Mouse (Mus musculus) testis, adult 2 months (tissue): Measurements from ENCODE around the gene Slc6a9.

ENCODE experiments used
- CTCF ChIP-seq: fragments of 200-500 bp; IDR thresholded peaks from 2 replicates; pipeline ENCODE4 v1.5.1; 2012; ENCODE audit warnings: low read depth, mild to moderate bottlenecking, inconsistent platforms, low read length, moderate library complexity; ENCODE audit not compliant: control insufficient read depth, insufficient read depth, insufficient replicate concordance
- POLR2A ChIP-seq: fragments of 200-500 bp; IDR thresholded peaks from 2 replicates; pipeline ENCODE4 v1.6.1; 2012; ENCODE audit warnings: low read depth, mild to moderate bottlenecking, inconsistent platforms, low read length, moderate library complexity; ENCODE audit not compliant: control insufficient read depth

DNA sequence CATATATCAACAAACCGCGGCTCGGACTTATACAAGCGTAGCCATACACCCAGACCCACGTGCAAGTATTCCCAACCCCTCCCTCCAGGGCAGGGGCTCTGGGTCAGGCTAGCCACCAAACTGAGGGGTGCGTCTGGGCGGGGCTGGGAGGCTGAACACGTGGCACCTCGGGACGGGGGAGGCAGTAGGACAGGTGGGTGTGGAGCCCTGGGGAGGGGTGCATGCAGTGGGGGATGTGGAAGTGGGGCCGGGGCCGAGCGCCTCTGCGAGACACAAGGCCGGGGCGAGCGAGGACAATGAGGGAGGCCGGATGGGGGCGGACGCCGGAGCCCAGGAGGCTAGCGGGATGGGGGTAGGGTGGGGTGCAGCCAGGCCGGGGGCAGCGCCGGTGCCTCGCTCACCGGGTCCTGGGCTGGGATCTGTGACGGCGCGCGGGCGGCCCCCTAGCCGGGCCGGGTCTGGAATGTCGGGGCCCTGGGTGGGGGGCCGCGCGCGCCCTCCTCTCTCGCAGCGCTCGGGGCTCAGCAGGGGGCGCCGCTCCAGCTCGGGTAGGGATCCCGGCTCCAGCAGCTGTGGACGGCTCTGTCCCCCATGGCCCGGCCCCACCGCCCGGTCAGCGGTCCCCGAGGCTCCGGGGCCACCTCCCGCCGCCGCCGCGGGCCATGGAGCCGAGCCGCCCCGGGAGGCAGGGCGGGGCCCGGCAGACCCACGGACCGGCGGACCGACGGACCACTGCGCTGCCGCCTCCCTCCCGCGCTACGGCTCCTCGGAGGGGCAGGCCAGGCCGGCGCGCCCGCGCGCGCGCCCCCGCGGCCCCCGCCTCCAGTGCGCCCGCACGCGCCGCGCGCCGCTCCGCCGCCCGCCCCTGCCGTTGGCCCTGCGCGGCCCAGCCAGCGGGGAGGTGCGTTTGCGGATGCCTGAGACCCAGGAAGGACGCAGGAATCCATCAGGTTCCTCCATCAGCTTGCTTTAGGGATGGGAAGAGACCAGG, 48.7 kb downstream of the Slc6a9 start, which contains the start of gene B4galt2:
- no peak for TF ChIP-seq CTCF
- TF ChIP-seq POLR2A = peak; percentile 83
